Mouse (Mus musculus) frontal cortex, adult 2 months (tissue): ENCODE measurements around the gene Dapp1. TPM values are rescaled to one million over a fixed set of nuclear protein-coding genes. Genes with fewer than 3 reads are reported as not detected.

ENCODE experiments used
- polyA plus RNA-seq: library from polyadenylated mRNA; depleted of rRNA; stranded (reverse); fragments of >200 nt; gene quantifications from 2 replicates; pipeline ENCODE4 v1.2.3, GENCODE M21; 2012; rRNA removed

The Dapp1 gene
- polyA plus RNA-seq, 1 experiment = 6.4 TPM

Other genes starting within 250 kb of the Dapp1 start
- 304 and 368 TPM in 2 replicates for gene H2afz, start 117.1 kb downstream of the Dapp1 start, polyA plus RNA-seq
- gene Dnajb14, start 113.9 kb downstream of the Dapp1 start, polyA plus RNA-seq = 20.8 and 22.6 TPM in 2 replicates
- 95.0 and 98.0 TPM in 2 replicates for gene Lamtor3, start 63.0 kb downstream of the Dapp1 start, polyA plus RNA-seq
- 1.3 and 1.6 TPM in 2 replicates for gene 1110002E22Rik, start 83.5 kb upstream of the Dapp1 start, polyA plus RNA-seq
- gene Gm5105, start 85.8 kb upstream of the Dapp1 start, polyA plus RNA-seq = 0.25 and 0.66 TPM in 2 replicates
- gene Trmt10a, start 161.9 kb upstream of the Dapp1 start, polyA plus RNA-seq = 9.0 TPM in 2 replicates
- gene Mttp, start 163.4 kb upstream of the Dapp1 start, polyA plus RNA-seq = 8.0 and 9.1 TPM in 2 replicates
- not detected in 2 replicates for gene 4930579F01Rik, start 212.3 kb upstream of the Dapp1 start, polyA plus RNA-seq
- gene Adh7, start 236.2 kb upstream of the Dapp1 start, polyA plus RNA-seq = 0.02 TPM in 1 of 2 replicates, not detected in the other